Mouse (Mus musculus) neural tube, embryonic 13.5 days (tissue): ENCODE results near the gene Hs3st3a1. TPM values are rescaled to one million over a fixed set of nuclear protein-coding genes. Genes with fewer than 3 reads are reported as not detected.
A peak's percentile ranks its signal among the peaks of the same experiment; 100 is the strongest.

Experiments
- ATAC-seq: fragments of 200-750 bp; cut with Nextera tagmentation; 2 replicates; pipeline ENCODE4 v1.8.0; 2017; ENCODE audit warnings: low read depth, mild to moderate bottlenecking, moderate TSS enrichment, moderate library complexity
- H3K27ac ChIP-seq: fragments of 300-500 bp; sonication (generic); replicated peaks from 2 replicates; pipeline ENCODE4 v1.5.1; 2015; ENCODE audit warnings: moderate library complexity, mild to moderate bottlenecking, inconsistent platforms
- H3K27me3 ChIP-seq: fragments of 300-500 bp; sonication (generic); 2 replicates; pipeline ENCODE4 v1.6.1; 2015; ENCODE audit warnings: mild to moderate bottlenecking, inconsistent platforms
- H3K36me3 ChIP-seq: fragments of 300-500 bp; sonication (generic); 2 replicates; pipeline ENCODE4 v1.6.1; 2015; ENCODE audit warnings: mild to moderate bottlenecking, inconsistent platforms
- H3K4me1 ChIP-seq: fragments of 300-500 bp; sonication (generic); replicated peaks from 2 replicates; pipeline ENCODE4 v1.6.1; 2015; ENCODE audit warnings: inconsistent platforms
- H3K4me2 ChIP-seq: fragments of 300-500 bp; sonication (generic); 2 replicates; pipeline ENCODE4 v1.6.1; 2015; ENCODE audit warnings: inconsistent platforms, mild to moderate bottlenecking, moderate library complexity
- H3K4me3 ChIP-seq: fragments of 300-500 bp; sonication (generic); 2 replicates; pipeline ENCODE4 v1.5.1; 2015; ENCODE audit warnings: mild to moderate bottlenecking, inconsistent platforms
- H3K9ac ChIP-seq: fragments of 300-500 bp; sonication (generic); 2 replicates; pipeline ENCODE4 v1.6.1; 2015; ENCODE audit warnings: moderate library complexity, mild to moderate bottlenecking, inconsistent platforms
- H3K9me3 ChIP-seq: fragments of 300-500 bp; sonication (generic); 2 replicates; pipeline ENCODE4 v1.6.1; 2016; ENCODE audit warnings: inconsistent platforms
- WGBS: fragments of 180-500 bp; shearing (Covaris S2); methylation state at CpG from one replicate; pipeline ENCODE4 v1.1.7; 2015; 5-methylcytosine and 5-hydroxymethylcytosine counted together
- polyA plus RNA-seq: library from polyadenylated mRNA; unstranded; fragments of >200 nt; fragmentation: Nextera tagmentation; extraction: Ambion mirVana; gene quantifications from 2 replicates; pipeline ENCODE4 v1.2.1, GENCODE M21; 2015

Gene Hs3st3a1
- polyA plus RNA-seq, 1 experiment from 2014 or later: 0.98 TPM

DNA sequence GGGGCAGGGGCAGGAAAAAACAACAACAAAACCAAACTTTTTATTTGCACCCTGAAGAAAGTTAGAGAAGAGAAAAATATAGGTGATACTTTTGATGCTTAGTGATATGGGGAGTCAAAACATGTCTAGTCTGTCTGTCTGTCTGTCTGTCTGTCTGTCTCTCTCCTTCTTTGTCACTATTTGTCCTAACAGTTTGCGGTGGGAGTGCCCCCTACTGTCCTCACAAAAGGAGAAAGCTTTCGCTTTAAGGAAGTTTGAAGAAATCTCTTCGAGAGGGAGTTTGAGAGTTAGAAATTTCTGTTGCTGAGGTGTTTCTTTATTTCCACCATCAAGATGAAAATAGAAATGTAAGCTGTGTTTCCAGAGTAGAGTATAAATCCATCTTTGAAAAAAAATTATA is 3.8 kb downstream of the Hs3st3a1 start:
- Histone ChIP-seq H3K27me3 (peaks cover 22% of the 10 kb centered on the region), H3K27ac (no peak overlapping the region), H3K4me3 (no peak overlapping the region), H3K9ac (no peak overlapping the region), H3K4me1 (peaks cover 36% of the 10 kb centered on the region), H3K4me2 (no peak overlapping the region), H3K36me3 (no peaks in the 10 kb centered on the region), H3K9me3 (no peaks in the 10 kb centered on the region)
- no peak for ATAC-seq
- 19% methylated on average over 3 of the region's 3 CpGs for WGBS

DNA sequence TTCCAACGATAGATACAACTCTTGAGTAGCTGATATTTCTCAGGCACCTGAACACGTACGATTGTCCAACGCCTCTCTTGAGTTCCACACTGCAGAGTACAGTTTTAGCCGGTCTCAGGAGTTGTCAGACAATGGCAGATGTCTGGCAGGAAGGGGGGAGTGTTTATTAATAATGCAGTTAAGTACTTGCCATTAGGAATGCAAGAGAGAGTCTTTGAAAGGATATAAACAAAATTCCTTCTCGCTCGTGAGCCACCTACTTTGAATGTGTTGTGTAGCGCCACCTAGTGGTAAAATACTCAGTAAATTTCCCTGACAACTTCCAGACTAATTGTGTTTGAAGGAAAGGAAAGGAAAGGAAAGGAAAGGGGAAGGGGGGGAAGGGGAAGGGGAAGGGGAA is 7.0 kb downstream of the Hs3st3a1 start:
- Histone ChIP-seq H3K9me3 (no peaks in the 10 kb centered on the region), H3K4me3 (no peak overlapping the region)

DNA sequence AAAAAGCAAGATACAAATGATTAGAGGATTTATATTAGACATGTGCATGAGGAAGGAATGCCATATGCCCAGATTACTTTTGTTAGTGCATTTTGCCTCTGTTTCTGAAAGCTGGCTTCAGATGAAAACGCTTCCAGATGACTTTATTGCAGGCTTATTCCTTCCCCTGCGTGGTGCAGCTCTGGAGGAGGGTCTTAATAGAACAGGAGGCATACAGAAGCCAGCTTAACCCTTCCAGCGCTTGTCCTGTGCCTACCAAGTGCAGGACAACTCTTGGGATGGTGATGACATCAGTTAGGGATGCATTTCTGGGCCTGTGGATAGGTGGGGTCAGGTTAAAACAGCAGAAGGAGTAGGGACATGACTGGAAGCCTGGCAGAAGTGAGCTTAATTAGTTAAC is 7.6 kb downstream of the Hs3st3a1 start:
- 37% methylated on average over 3 of the region's 3 CpGs for WGBS
- H3K27ac ChIP-seq: no peak overlapping the region

More for the DNA sequence above, 7.0 kb downstream of the Hs3st3a1 start:
- Histone ChIP-seq H3K36me3 (no peaks in the 10 kb centered on the region), H3K4me2 (peak overlapping the region; percentile 36), H3K9ac (no peak overlapping the region), H3K27ac (no peak overlapping the region), H3K4me1 (peaks cover 15% of the 10 kb centered on the region), H3K27me3 (peaks cover 17% of the 10 kb centered on the region; the same call in 1 of the 2 replicates)
- WGBS: 33% methylated on average over 8 of the region's 8 CpGs
- no peak for ATAC-seq

DNA sequence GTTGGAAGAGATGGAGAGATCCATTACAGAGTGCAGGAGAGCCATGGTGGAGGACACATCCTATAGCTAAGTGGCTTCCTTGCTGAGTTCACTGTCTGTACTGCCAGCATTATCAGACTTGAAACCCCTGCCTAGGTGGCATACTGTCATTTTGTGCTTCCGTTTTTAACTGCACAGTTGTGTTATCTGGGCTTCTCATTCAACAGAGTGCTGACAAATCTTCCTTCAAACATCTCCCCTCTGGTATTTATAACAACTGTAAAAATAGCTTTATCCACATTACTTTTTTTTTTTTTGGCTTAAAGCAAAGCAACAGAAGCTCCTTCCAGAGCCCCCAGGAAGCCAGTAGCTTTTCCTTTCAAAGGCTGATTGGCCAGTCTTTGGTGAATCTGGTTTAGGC is 10.1 kb downstream of the Hs3st3a1 start:
- Histone ChIP-seq H3K4me1 (peaks cover 11% of the 10 kb centered on the region), H3K9me3 (no peaks in the 10 kb centered on the region), H3K27ac (no peak overlapping the region), H3K4me2 (no peak overlapping the region), H3K9ac (no peak overlapping the region), H3K36me3 (no peaks in the 10 kb centered on the region), H3K4me3 (no peak overlapping the region), H3K27me3 (peaks cover 11% of the 10 kb centered on the region; the same call in 1 of the 2 replicates)
- ATAC-seq: no peak
- 86% methylated on average over 1 of the region's 1 CpGs for WGBS

More for the DNA sequence above, 7.6 kb downstream of the Hs3st3a1 start:
- no peaks in the 10 kb centered on the region for H3K36me3 ChIP-seq
- ATAC-seq: no peak
- peaks cover 15% of the 10 kb centered on the region; the same call in 1 of the 2 replicates for H3K27me3 ChIP-seq
- no peak overlapping the region for H3K4me3 ChIP-seq
- H3K9me3 ChIP-seq: no peaks in the 10 kb centered on the region
- no peak overlapping the region for H3K9ac ChIP-seq
- H3K4me1 ChIP-seq: peaks cover 13% of the 10 kb centered on the region
- no peak overlapping the region for H3K4me2 ChIP-seq

DNA sequence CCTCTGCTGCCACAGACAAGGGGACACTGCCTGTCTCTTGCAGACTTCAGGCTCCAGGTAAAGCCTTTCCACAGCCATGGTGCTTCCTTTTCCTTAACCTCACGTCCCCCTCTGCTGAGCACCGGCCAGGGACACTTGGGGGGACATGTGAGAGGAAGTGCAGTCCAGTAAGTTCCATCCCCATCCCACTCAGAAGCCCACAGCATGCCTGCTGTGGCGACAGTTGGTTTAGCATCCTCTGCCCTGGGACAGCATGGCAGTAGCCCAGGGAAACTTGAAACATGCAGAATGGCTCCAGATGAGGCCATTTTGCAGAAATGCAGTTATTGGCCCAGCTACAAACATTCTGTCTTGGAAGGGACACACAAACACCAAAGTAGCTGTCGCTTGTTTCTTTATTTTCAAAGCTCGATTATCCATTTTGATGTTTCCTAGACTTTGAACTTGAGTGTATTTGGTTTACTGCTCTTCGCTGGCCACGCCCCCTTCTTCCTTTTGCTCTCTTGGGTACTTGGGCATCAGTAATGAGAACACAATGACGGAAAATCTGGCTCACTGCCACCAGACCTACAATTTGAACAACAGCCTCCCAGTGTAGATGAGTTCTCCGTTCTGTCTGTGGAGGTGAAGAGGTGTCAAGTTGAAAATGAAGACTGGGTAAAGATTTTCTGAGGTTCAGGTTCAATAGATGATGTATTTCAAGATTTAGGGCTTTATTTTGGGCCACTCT is 13.6 kb downstream of the Hs3st3a1 start:
- no peak for ATAC-seq
- H3K4me1 ChIP-seq: no peaks in the 10 kb centered on the region
- no peaks in the 10 kb centered on the region for H3K36me3 ChIP-seq
- no peak overlapping the region for H3K4me3 ChIP-seq
- H3K9ac ChIP-seq: no peak overlapping the region
- no peaks in the 10 kb centered on the region; the same call in 1 of the 2 replicates for H3K27me3 ChIP-seq
- no peak overlapping the region for H3K4me2 ChIP-seq
- H3K9me3 ChIP-seq: no peaks in the 10 kb centered on the region
- H3K27ac ChIP-seq: no peak overlapping the region
- WGBS: 64% methylated on average over 9 of the region's 9 CpGs

DNA sequence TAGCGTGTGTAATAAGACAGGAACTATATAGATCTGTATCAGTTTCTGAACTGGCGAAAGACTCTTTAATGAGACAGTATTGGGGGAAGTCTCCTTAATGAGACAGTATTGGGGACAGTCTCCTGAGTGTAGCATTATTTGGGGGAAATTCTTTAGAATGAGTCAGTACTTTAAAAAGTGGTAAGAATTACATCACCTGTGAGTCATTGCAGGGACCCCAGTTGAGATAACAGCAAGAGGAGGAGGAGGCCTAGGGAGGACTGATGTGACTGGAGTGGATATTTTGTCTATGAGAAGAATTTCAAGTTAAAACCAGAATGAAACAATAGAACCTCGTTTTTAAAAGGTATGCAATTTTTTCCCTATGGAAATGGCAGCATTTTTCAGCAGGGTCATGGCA is 26.6 kb downstream of the Hs3st3a1 start:
- no peak overlapping the region for H3K27ac ChIP-seq
- no peaks in the 10 kb centered on the region for H3K4me1 ChIP-seq
- 83% methylated on average over 3 of the region's 3 CpGs for WGBS
- no peak overlapping the region for H3K4me2 ChIP-seq
- no peaks in the 10 kb centered on the region for H3K9me3 ChIP-seq
- H3K27me3 ChIP-seq: no peaks in the 10 kb centered on the region
- ATAC-seq: no peak
- H3K4me3 ChIP-seq: no peak overlapping the region
- H3K9ac ChIP-seq: no peak overlapping the region
- no peaks in the 10 kb centered on the region for H3K36me3 ChIP-seq

DNA sequence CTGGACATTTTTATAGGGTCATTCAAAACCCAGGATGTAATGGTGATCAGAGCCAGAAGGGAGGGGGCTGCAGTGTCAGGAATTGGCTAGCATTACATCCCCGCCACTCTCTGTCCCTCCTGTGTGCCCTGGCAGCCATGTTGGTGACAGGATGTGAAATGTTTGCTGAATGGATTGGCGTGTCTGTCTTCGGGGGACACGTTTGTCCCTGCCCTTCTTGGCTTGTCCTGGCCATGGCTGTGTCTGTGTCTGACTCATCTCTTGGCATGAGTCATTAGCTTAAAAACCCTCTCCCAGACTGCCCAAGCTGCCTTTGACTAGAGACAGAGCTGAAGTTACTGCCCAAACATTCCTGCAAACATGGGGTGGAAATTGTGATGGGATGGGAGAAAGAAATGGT is 33.6 kb downstream of the Hs3st3a1 start:
- 71% methylated on average over 4 of the region's 4 CpGs for WGBS
- ATAC-seq: no peak
- Histone ChIP-seq H3K27me3 (no peaks in the 10 kb centered on the region), H3K4me1 (no peaks in the 10 kb centered on the region), H3K27ac (no peak overlapping the region), H3K4me3 (no peak overlapping the region), H3K9me3 (no peaks in the 10 kb centered on the region), H3K36me3 (no peaks in the 10 kb centered on the region), H3K4me2 (no peak overlapping the region), H3K9ac (no peak overlapping the region)

DNA sequence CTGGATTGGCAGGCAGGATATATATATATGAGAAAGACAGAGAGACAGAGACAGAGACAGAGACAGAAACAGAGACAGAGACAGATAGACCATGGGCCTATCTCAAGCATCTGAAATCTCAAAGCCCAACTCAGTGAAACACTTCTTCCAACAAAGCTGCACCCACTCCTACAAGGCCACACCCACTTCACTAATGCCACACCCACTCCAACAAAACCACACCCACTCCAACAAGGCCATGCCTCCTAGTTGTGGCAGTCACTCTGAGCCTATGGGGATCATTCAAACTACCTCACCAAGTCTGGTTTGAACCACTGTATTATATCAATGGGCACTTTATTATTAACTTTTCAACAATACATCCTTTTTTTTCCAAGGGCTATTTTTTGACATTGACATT is 35.6 kb downstream of the Hs3st3a1 start:
- Histone ChIP-seq H3K36me3 (no peaks in the 10 kb centered on the region), H3K4me1 (no peaks in the 10 kb centered on the region), H3K9ac (no peak overlapping the region), H3K4me3 (no peak overlapping the region), H3K27ac (no peak overlapping the region), H3K4me2 (no peak overlapping the region), H3K9me3 (no peaks in the 10 kb centered on the region), H3K27me3 (no peaks in the 10 kb centered on the region)
- no peak for ATAC-seq

DNA sequence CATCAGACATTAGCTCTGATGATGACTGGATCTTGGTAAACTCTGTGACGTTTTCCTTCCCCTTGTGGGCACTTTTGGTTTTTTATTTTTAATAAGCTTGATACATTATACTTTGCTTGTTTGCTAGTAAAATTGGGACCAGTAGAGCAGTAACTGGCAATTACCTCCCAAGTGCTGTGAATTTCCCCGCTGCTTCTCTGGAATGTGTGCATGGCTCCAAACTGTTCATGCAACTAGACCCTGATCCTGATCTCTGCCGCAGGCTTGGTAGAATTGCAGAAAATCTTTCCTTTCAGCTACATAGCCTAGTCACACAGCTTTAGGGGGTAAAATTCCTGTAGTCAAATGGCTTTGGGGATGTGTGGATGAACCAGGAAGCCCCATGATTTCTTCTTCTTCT is 38.5 kb downstream of the Hs3st3a1 start:
- Histone ChIP-seq H3K4me1 (no peaks in the 10 kb centered on the region), H3K4me3 (no peak overlapping the region), H3K4me2 (no peak overlapping the region), H3K27me3 (no peaks in the 10 kb centered on the region), H3K9ac (no peak overlapping the region), H3K9me3 (no peaks in the 10 kb centered on the region), H3K27ac (no peak overlapping the region), H3K36me3 (no peaks in the 10 kb centered on the region)
- WGBS: 89% methylated on average over 3 of the region's 3 CpGs
- no peak for ATAC-seq

DNA sequence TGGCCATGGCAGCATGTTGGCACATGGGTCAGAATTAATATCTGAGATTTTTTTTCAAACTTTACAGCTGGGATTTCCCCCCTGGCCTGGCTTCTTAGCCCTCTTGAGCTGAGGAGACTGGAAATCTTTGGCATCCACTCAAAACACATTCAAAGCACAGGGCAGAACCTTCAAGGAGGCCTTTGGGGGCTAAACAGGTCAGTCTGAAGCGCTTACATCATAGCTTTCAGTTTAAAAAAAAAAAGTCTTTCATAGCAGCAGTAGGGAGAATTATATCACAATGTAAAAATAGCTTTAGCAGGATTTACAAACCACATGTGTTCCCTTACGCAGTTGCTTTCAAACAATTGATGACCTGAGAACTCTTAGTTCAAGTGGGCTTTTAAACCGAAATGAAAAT is 46.3 kb downstream of the Hs3st3a1 start:
- Histone ChIP-seq H3K4me1 (peaks cover 14% of the 10 kb centered on the region), H3K9ac (no peak overlapping the region), H3K4me2 (no peak overlapping the region), H3K36me3 (no peaks in the 10 kb centered on the region), H3K9me3 (no peaks in the 10 kb centered on the region), H3K27ac (no peak overlapping the region), H3K4me3 (no peak overlapping the region), H3K27me3 (peaks cover 6% of the 10 kb centered on the region; the same call in 1 of the 2 replicates)
- 86% methylated on average over 3 of the region's 3 CpGs for WGBS
- ATAC-seq: no peak

DNA sequence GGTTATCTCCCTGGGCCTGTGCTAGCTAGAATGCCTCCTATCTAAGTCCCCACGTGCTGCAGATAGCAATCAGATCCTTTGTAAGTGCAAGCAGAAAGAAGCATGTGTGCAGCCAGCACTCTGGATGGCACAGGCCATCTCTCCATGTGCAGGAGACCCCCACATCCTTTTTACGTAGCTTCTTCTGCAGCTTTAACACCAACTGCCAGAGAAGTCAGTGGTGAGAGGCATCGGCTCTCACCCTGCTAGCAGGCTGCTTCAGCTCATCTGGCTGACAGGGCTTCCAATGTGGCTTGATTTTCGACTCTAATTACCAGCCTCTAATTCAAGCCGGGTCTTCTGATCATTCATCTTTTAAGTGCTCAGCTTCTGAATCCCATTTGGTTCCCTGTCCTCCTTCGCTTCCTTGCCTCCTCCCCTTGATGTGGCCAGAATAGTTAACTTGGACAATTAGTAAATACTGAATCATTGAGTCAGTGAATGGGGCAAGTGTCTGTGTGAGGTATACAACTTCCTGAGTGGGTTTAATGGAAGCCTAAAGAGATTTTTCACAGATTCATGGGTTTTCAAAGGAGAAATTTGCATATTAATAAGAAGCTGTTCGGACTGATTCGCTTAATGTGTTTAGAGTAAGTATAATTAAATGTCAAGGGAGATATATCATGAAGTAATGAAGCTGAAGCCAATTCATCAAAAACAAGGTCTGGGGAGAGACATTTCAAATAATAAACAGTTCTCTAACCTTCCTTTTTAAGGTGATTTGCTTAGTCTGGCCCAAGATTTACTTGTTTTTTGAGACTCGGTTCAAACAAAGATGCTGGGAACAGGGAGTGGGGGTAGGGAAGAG is 54.7 kb downstream of the Hs3st3a1 start:
- peaks cover 63% of the 10 kb centered on the region for H3K4me1 ChIP-seq
- H3K27ac ChIP-seq: peak overlapping the region; percentile 75
- peak overlapping the region; percentile 4; the same call in 1 of the 2 replicates for H3K9ac ChIP-seq
- no peak overlapping the region for H3K4me3 ChIP-seq
- H3K9me3 ChIP-seq: no peaks in the 10 kb centered on the region
- 16% methylated on average over 9 of the region's 9 CpGs for WGBS
- ATAC-seq: peak; percentile 75
- no peaks in the 10 kb centered on the region for H3K36me3 ChIP-seq
- peaks cover 12% of the 10 kb centered on the region for H3K27me3 ChIP-seq
- peak overlapping the region; percentile 29 for H3K4me2 ChIP-seq

DNA sequence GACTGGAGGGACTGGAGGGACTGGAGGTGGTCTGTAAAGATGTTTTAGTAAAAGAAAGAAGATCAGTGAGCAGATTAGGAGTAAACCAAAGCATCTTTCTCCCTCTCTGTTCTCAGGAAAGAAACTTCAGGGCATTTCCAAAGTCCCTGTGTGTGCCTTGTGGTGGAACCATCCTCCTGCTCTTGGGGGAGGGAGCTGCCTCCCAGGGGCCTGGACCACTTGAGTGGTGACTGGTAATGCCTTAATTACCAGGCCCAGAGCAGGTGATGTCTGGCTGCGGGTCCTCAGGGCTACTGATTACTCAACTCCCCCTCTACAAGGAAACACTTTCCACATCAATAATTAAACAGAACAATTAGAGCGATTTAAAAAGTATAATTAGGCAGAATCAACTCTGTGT is 59.3 kb downstream of the Hs3st3a1 start:
- no peak overlapping the region for H3K4me2 ChIP-seq
- WGBS: 34% methylated on average over 2 of the region's 2 CpGs
- H3K27ac ChIP-seq: no peak overlapping the region
- peaks cover 41% of the 10 kb centered on the region for H3K4me1 ChIP-seq
- no peaks in the 10 kb centered on the region; the same call in 1 of the 2 replicates for H3K27me3 ChIP-seq
- H3K9me3 ChIP-seq: no peaks in the 10 kb centered on the region
- no peak overlapping the region for H3K9ac ChIP-seq
- H3K4me3 ChIP-seq: no peak overlapping the region
- no peaks in the 10 kb centered on the region for H3K36me3 ChIP-seq
- no peak for ATAC-seq
